Mouse (Mus musculus): ENCODE results near the gene 4921536K21Rik. TPM values are rescaled to one million over a fixed set of nuclear protein-coding genes. Genes with fewer than 3 reads are reported as not detected.

Gene 4921536K21Rik
- polyA plus RNA-seq, 1 experiment: 0.77 TPM

DNA sequence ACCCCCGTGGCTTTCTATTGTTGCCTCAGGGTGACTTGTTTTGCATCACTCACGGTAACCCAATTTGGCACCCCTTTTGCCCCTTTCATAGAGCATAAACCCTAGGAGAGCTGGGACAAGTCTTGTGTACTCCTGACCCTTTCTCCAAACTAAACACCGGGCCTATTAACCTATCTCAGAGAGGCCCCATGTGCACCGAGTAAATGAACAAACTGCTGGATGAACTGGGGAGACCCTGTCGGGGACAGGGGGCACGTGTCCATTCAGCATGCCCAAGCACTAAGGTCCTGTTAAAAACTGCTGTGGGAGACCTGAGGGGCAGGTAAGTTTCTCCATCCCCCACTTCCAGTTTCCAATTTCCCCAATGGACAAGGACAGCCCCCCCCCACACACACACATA is 36.0 kb upstream of the 4921536K21Rik start:
- Histone ChIP-seq H3K4me1 (ENCODE audit: control insufficient read depth, insufficient read depth, low read length) (no peaks in the 10 kb centered on the region; the same call in 1 of the 2 replicates), H3K27ac (ENCODE audit: control insufficient read depth, insufficient read depth, low read depth, low read length, poor library complexity) (peak overlapping the region; percentile 50; the same call in 1 of the 2 replicates), H3K4me3 (replicated peaks; ENCODE audit: control insufficient read depth, low read depth, low read length) (peak overlapping the region; percentile 76)
- TF ChIP-seq CTCF (IDR thresholded peaks at IDR 0.05; ENCODE audit: control insufficient read depth, insufficient read depth, low read length) (no peak), POLR2A (IDR thresholded peaks at IDR 0.05; ENCODE audit: borderline replicate concordance, control insufficient read depth, low read depth, low read length) (no peak)
- 58% methylated on average over 6 of the region's 6 CpGs for WGBS

DNA sequence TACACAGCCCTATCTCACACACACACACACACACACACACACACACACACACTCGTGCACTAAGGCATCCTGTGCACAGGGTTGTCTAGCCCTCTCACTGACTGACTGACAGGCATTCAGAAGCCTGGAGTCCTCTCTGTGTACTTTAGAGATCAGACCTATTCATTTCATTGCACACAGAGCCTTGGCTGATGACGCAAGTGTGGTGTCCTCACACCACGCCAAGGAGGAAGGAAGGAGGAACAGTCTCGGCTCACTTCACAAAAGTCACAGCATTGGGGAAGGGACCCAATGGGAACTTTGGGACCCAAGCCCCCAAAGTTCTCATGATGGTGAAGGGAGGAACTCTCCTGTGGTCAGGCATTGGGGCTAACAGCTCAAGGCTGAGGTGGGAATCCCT is 35.1 kb upstream of the 4921536K21Rik start:
- no peak for TF ChIP-seq CTCF (IDR thresholded peaks at IDR 0.05; ENCODE audit: control insufficient read depth, insufficient read depth, low read length)
- no peak for TF ChIP-seq POLR2A (IDR thresholded peaks at IDR 0.05; ENCODE audit: borderline replicate concordance, control insufficient read depth, low read depth, low read length)
- no peaks in the 10 kb centered on the region; the same call in 1 of the 2 replicates for H3K4me1 ChIP-seq (ENCODE audit: control insufficient read depth, insufficient read depth, low read length)
- WGBS: 11% methylated on average over 4 of the region's 4 CpGs
- H3K4me3 ChIP-seq (replicated peaks; ENCODE audit: control insufficient read depth, low read depth, low read length): peak overlapping the region; percentile 63
- H3K27ac ChIP-seq (ENCODE audit: control insufficient read depth, insufficient read depth, low read depth, low read length, poor library complexity): peak overlapping the region; percentile 66

DNA sequence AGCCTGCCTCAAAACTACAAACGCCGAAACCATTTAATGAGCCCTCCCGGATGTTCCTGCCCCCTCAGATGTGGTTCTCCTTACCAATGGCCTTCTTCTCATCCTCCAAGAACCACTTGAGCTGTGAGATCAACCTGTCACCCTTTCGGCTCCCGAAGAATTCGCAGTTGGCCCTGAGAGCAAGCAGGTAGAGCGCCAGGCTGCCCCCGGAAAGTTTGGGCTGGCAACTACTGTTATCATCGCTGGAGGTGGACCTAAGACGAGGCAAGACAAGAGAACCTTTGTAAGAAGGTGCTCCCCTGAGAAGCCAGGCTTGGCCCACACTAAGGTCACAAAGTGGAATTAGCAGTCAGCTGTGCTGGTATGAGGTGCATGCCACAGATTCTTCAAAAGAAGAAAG is 31.0 kb upstream of the 4921536K21Rik start:
- TF ChIP-seq CTCF (IDR thresholded peaks at IDR 0.05; ENCODE audit: control insufficient read depth, insufficient read depth, low read length) (no peak), POLR2A (IDR thresholded peaks at IDR 0.05; ENCODE audit: borderline replicate concordance, control insufficient read depth, low read depth, low read length) (no peak)
- H3K4me1 ChIP-seq (ENCODE audit: control insufficient read depth, insufficient read depth, low read length): no peaks in the 10 kb centered on the region; the same call in 1 of the 2 replicates
- WGBS: 90% methylated on average over 10 of the region's 10 CpGs

DNA sequence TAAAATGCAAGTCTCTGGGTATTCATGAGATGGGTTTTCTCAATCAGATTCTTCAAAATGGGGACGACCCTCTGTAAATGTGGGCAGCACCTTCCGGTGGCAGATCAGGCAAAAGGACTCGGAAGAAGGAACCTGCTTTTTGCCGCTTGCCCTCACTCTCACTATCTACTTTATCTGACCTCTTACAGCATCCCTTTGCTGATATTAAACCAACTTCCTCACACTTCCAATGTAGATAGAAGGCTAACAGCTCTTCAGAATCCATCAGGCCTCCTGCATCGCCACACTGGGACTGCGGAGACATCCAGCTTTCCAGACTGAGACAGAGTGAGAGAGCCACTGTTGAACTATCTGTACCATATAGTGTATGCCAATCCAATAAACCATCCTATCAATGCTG is 27.8 kb upstream of the 4921536K21Rik start:
- TF ChIP-seq POLR2A (IDR thresholded peaks at IDR 0.05; ENCODE audit: borderline replicate concordance, control insufficient read depth, low read depth, low read length) (no peak), CTCF (IDR thresholded peaks at IDR 0.05; ENCODE audit: control insufficient read depth, insufficient read depth, low read length) (no peak)
- H3K4me3 ChIP-seq (replicated peaks; ENCODE audit: control insufficient read depth, low read depth, low read length): no peak overlapping the region
- WGBS: 78% methylated on average over 6 of the region's 6 CpGs
- H3K4me1 ChIP-seq (ENCODE audit: control insufficient read depth, insufficient read depth, low read length): no peaks in the 10 kb centered on the region
- H3K27ac ChIP-seq (ENCODE audit: control insufficient read depth, insufficient read depth, low read depth, low read length, poor library complexity): no peak overlapping the region

More for the DNA sequence above, 31.0 kb upstream of the 4921536K21Rik start:
- no peak overlapping the region for H3K27ac ChIP-seq (ENCODE audit: control insufficient read depth, insufficient read depth, low read depth, low read length, poor library complexity)
- H3K4me3 ChIP-seq (replicated peaks; ENCODE audit: control insufficient read depth, low read depth, low read length): no peak overlapping the region

DNA sequence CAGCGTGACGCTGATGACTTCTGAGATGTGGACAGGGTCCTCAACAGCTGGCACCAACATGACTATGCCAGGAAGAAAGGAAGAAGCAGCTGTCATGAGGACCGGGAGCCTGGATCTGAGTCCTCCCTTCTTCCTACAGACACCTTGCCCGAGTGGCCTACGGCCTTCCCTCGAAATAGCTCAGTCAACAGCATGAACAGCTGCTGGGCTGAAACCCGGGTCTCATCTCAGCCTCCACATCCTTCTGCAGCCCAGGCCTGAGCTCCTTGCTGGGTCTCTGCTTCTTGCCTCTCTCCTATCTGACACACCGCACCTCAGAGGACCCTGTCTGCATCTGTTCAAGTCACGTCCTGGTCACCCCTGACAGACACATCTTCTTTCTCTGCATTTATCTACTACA is 27.2 kb upstream of the 4921536K21Rik start:
- no peaks in the 10 kb centered on the region for H3K4me1 ChIP-seq (ENCODE audit: control insufficient read depth, insufficient read depth, low read length)
- no peak for TF ChIP-seq POLR2A (IDR thresholded peaks at IDR 0.05; ENCODE audit: borderline replicate concordance, control insufficient read depth, low read depth, low read length)
- WGBS: 84% methylated on average over 9 of the region's 9 CpGs
- H3K4me3 ChIP-seq (replicated peaks; ENCODE audit: control insufficient read depth, low read depth, low read length): no peak overlapping the region
- no peak overlapping the region for H3K27ac ChIP-seq (ENCODE audit: control insufficient read depth, insufficient read depth, low read depth, low read length, poor library complexity)

DNA sequence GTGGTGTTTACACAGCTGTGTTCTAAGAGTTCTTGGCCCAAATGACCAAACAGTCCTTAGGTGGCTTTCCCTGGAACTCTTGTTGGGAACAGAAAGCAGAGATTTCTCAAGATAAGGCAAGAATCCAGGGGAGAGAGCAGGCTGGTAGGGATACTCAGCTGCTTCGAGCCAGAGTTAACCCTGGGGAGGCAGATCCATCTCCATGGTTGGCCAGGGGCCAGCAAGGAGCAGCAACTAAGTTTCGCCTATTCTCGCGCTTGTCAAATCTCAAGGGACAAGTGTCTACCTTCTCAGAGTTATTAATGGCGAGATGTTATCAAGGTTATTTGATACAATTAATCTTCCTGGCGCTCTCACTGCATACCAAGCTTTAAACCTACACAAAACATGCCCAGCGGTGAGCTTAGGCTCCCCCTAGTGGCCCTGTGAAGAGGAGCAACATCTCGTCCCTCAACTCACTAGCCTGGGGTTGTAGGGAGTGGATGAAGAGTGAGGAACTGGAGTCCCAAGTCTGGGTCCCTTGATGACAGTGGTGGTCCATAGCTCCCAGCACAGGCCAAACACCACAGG is 26.5 kb upstream of the 4921536K21Rik start:
- no peaks in the 10 kb centered on the region for H3K4me1 ChIP-seq (ENCODE audit: control insufficient read depth, insufficient read depth, low read length)
- 38% methylated on average over 8 of the region's 8 CpGs for WGBS
- peak; percentile 89 for TF ChIP-seq CTCF (IDR thresholded peaks at IDR 0.05; ENCODE audit: control insufficient read depth, insufficient read depth, low read length)
- TF ChIP-seq POLR2A (IDR thresholded peaks at IDR 0.05; ENCODE audit: borderline replicate concordance, control insufficient read depth, low read depth, low read length): no peak
- H3K4me3 ChIP-seq (replicated peaks; ENCODE audit: control insufficient read depth, low read depth, low read length): no peak overlapping the region
- no peak overlapping the region for H3K27ac ChIP-seq (ENCODE audit: control insufficient read depth, insufficient read depth, low read depth, low read length, poor library complexity)

DNA sequence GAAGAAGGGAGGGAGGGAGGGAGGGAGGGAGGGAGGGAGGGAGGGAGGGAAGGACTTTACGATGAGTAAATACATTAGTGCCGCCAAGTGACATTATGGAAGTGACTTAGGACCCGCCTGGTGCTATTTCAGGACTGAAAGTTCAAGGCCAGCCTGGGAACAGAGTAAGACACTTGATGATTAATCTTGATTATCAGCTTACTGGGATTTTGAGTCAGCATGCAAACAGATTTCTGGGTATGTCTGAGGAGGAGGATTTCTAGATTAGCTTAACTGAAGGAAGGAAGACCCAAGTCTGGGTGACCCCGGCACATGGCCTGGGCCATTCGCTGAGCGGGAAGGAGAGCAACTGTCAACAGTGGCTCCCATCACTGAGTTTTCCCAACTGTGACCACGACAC is 25.6 kb upstream of the 4921536K21Rik start:
- H3K27ac ChIP-seq (ENCODE audit: control insufficient read depth, insufficient read depth, low read depth, low read length, poor library complexity): no peak overlapping the region
- no peak for TF ChIP-seq POLR2A (IDR thresholded peaks at IDR 0.05; ENCODE audit: borderline replicate concordance, control insufficient read depth, low read depth, low read length)
- TF ChIP-seq CTCF (IDR thresholded peaks at IDR 0.05; ENCODE audit: control insufficient read depth, insufficient read depth, low read length): no peak
- H3K4me1 ChIP-seq (ENCODE audit: control insufficient read depth, insufficient read depth, low read length): no peaks in the 10 kb centered on the region
- WGBS: 84% methylated on average over 7 of the region's 7 CpGs
- no peak overlapping the region for H3K4me3 ChIP-seq (replicated peaks; ENCODE audit: control insufficient read depth, low read depth, low read length)

DNA sequence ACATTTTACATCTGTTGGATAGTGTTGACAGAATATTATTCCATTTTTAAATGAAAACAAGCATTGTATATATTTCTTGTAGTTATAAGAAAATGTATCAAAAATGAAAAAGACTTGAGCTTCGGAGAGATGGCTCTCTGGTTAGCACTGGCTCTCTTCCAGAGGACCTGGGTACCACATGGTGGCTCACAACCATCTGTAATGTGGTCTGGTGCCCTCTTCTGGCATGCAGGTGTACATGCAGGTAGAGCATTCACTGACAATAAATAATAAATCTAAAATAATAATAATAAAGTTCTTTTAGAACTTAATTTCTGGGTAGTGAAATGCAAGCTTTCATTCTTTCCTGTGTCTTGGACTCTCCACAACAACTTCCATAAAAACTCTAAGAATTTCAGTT is 23.8 kb upstream of the 4921536K21Rik start:
- no peak for TF ChIP-seq POLR2A (IDR thresholded peaks at IDR 0.05; ENCODE audit: borderline replicate concordance, control insufficient read depth, low read depth, low read length)
- peak; percentile 59; the same call in 1 of the 2 replicates for TF ChIP-seq CTCF (IDR thresholded peaks at IDR 0.05; ENCODE audit: control insufficient read depth, insufficient read depth, low read length)
- WGBS: 12% methylated on average over 1 of the region's 1 CpGs
- Histone ChIP-seq H3K27ac (ENCODE audit: control insufficient read depth, insufficient read depth, low read depth, low read length, poor library complexity) (no peak overlapping the region), H3K4me1 (ENCODE audit: control insufficient read depth, insufficient read depth, low read length) (no peaks in the 10 kb centered on the region), H3K4me3 (replicated peaks; ENCODE audit: control insufficient read depth, low read depth, low read length) (no peak overlapping the region)
